Mouse (Mus musculus) liver, postnatal 0 days (tissue): Measurements from ENCODE around the gene Zfp609. TPM values are rescaled to one million over a fixed set of nuclear protein-coding genes. Genes with fewer than 3 reads are reported as not detected.

ENCODE experiments used
- ATAC-seq: fragments of 200-750 bp; cut with Nextera tagmentation; 2 replicates; pipeline ENCODE4 v1.8.0; 2017; ENCODE audit warnings: mild to moderate bottlenecking, moderate library complexity
- DNase-seq: peaks from one replicate; pipeline ENCODE4 v3.0.0-alpha.2; 2016
- H3K27ac ChIP-seq: fragments of 300-500 bp; sonication (generic); 2 replicates; pipeline ENCODE4 v1.5.1; 2014; ENCODE audit warnings: antibody characterized with exemption, moderate library complexity, mild to moderate bottlenecking, low read depth
- H3K27me3 ChIP-seq: fragments of 300-500 bp; sonication (generic); 2 replicates; pipeline ENCODE4 v1.6.1; 2014; ENCODE audit warnings: low read length, control low read depth, mixed read lengths; ENCODE audit not compliant: insufficient read depth
- H3K36me3 ChIP-seq: fragments of 300-500 bp; sonication (generic); replicated peaks from 2 replicates; pipeline ENCODE4 v1.6.1; 2014; ENCODE audit warnings: mild to moderate bottlenecking, control low read depth, low read length, moderate library complexity, mixed read lengths; ENCODE audit not compliant: insufficient read depth
- H3K4me1 ChIP-seq: fragments of 300-500 bp; sonication (generic); 2 replicates; pipeline ENCODE4 v1.6.1; 2014; ENCODE audit warnings: antibody characterized with exemption, mild to moderate bottlenecking, control low read depth; ENCODE audit not compliant: insufficient read depth
- H3K4me2 ChIP-seq: fragments of 300-500 bp; sonication (generic); 2 replicates; pipeline ENCODE4 v1.6.1; 2014; ENCODE audit warnings: low read depth, mild to moderate bottlenecking, low read length, moderate library complexity, mixed read lengths
- H3K4me3 ChIP-seq: fragments of 300-500 bp; sonication (generic); 2 replicates; pipeline ENCODE4 v1.5.1; 2014; ENCODE audit warnings: low read depth, low read length
- H3K9ac ChIP-seq: fragments of 300-500 bp; sonication (generic); replicated peaks from 2 replicates; pipeline ENCODE4 v1.6.1; 2014; ENCODE audit warnings: mild to moderate bottlenecking, moderate library complexity
- H3K9me3 ChIP-seq: fragments of 300-500 bp; sonication (generic); 2 replicates; pipeline ENCODE4 v1.6.1; 2016; ENCODE audit warnings: mild to moderate bottlenecking, control low read depth, low read length, mixed read lengths
- CTCF ChIP-seq: sonication (generic); IDR thresholded peaks from 2 replicates; pipeline ENCODE4 v1.5.1; 2016; ENCODE audit warnings: antibody characterized with exemption, low read depth
- EP300 ChIP-seq: IDR thresholded peaks from 2 replicates; pipeline ENCODE4 v1.6.1; 2016; ENCODE audit warnings: antibody characterized with exemption, low read depth, mild to moderate bottlenecking
- WGBS: fragments of 180-500 bp; shearing (Covaris S2); extraction: QIAGEN DNeasy Blood & Tissue Kit; methylation state at CpG from one replicate; pipeline ENCODE4 v1.1.7; 2014; ENCODE audit not compliant: insufficient replicate concordance; 5-methylcytosine and 5-hydroxymethylcytosine counted together
- polyA plus RNA-seq: library from polyadenylated mRNA; unstranded; fragments of >200 nt; fragmentation: Nextera tagmentation; extraction: Ambion mirVana; gene quantifications from 2 replicates; pipeline ENCODE4 v1.2.1, GENCODE M21; 2015

Gene Zfp609
- polyA plus RNA-seq, 1 experiment from 2014 or later = 2.8 TPM

GRCm38 (mm10) chr9:65661493-65661892 is 165.9 kb downstream of the Zfp609 start:
- H3K4me1 ChIP-seq = peaks cover 2% of the 10 kb centered on the region; the same call in 1 of the 2 replicates
- ATAC-seq = no peak
- WGBS = 75% methylated on average over 1 of the region's 1 CpGs
- DNase-seq = no peak
- no peaks in the 10 kb centered on the region for H3K27me3 ChIP-seq
- H3K4me3 ChIP-seq = no peak overlapping the region
- no peak overlapping the region for H3K9ac ChIP-seq
- no peak overlapping the region for H3K27ac ChIP-seq
- H3K36me3 ChIP-seq = no peaks in the 10 kb centered on the region
- TF ChIP-seq CTCF (no peak), EP300 (no peak)
- H3K9me3 ChIP-seq = no peaks in the 10 kb centered on the region
- H3K4me2 ChIP-seq = no peak overlapping the region

DNA sequence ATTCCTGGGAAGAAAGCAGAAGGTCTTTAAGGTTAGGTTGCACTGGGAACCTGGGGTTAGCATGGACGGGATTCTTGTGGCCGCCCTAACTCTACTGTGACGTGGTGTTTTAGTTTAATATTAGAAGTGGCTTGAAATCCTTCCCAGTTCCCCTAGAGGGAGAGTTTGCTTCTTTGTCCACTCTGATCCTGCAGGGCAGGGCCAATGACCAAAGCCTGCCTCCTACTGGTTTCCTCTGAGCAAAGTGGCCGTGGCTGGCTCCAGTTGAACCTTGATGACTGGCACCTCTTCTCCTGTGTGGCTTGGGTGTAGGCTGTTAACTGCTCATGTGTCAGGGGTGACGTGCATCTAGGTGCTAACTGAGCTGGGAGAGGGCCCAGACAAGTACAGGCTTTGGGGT is 166.3 kb downstream of the Zfp609 start:
- no peak overlapping the region for H3K9ac ChIP-seq
- H3K4me1 ChIP-seq = peaks cover 2% of the 10 kb centered on the region; the same call in 1 of the 2 replicates
- no peak overlapping the region for H3K4me2 ChIP-seq
- TF ChIP-seq EP300 (no peak), CTCF (peak; percentile 50)
- DNase-seq (no peak), ATAC-seq (no peak)
- H3K9me3 ChIP-seq = no peaks in the 10 kb centered on the region
- 59% methylated on average over 5 of the region's 5 CpGs for WGBS
- H3K27me3 ChIP-seq = no peaks in the 10 kb centered on the region
- no peaks in the 10 kb centered on the region for H3K36me3 ChIP-seq
- no peak overlapping the region for H3K4me3 ChIP-seq
- no peak overlapping the region for H3K27ac ChIP-seq

GRCm38 (mm10) chr9:65657218-65657617 is 170.1 kb downstream of the Zfp609 start:
- Histone ChIP-seq H3K4me1 (no peaks in the 10 kb centered on the region; the same call in 1 of the 2 replicates), H3K9me3 (no peaks in the 10 kb centered on the region), H3K4me3 (no peak overlapping the region), H3K9ac (no peak overlapping the region), H3K27ac (no peak overlapping the region), H3K36me3 (no peaks in the 10 kb centered on the region), H3K27me3 (no peaks in the 10 kb centered on the region), H3K4me2 (no peak overlapping the region)
- TF ChIP-seq CTCF (no peak), EP300 (no peak)
- no peak for ATAC-seq
- no peak for DNase-seq
- 77% methylated on average over 3 of the region's 3 CpGs for WGBS

GRCm38 (mm10) chr9:65655540-65655939 is 171.8 kb downstream of the Zfp609 start:
- 39% methylated on average over 8 of the region's 8 CpGs for WGBS
- TF ChIP-seq EP300 (no peak), CTCF (no peak)
- no peaks in the 10 kb centered on the region; the same call in 1 of the 2 replicates for H3K4me1 ChIP-seq
- H3K9me3 ChIP-seq = no peaks in the 10 kb centered on the region
- peak; percentile 20 for DNase-seq
- no peaks in the 10 kb centered on the region for H3K27me3 ChIP-seq
- ATAC-seq = no peak
- no peak overlapping the region for H3K27ac ChIP-seq
- H3K4me3 ChIP-seq = no peak overlapping the region
- no peaks in the 10 kb centered on the region for H3K36me3 ChIP-seq
- H3K9ac ChIP-seq = no peak overlapping the region
- no peak overlapping the region for H3K4me2 ChIP-seq

DNA sequence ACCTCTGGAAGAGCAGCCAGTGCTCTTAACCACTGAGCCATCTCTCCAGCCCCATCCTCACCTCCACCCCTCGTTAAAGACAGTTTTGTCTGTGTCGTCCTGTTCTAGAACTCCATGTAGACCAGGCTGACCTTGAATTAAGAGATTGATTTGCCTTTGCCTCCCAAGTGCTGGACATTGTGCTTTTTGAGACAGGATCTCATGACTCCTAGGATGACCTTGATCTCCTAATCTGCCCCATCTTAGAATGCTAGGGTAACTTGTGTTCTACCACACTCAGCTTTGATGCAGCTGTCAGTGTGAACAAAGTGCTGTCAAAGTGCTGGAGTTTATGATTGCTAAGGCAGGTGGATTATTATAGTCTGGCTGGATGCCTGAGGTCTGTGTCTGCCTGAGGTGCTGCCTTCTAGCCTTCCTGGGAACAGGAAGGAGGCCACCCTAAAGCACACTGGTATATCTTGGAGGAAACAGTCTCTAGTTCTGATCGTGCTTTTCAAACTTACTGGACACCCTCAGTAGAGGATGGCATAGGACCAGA is 172.6 kb downstream of the Zfp609 start:
- Histone ChIP-seq H3K9ac (no peak overlapping the region), H3K27me3 (no peaks in the 10 kb centered on the region), H3K36me3 (no peaks in the 10 kb centered on the region), H3K4me1 (no peaks in the 10 kb centered on the region; the same call in 1 of the 2 replicates), H3K4me2 (no peak overlapping the region), H3K27ac (no peak overlapping the region), H3K9me3 (no peaks in the 10 kb centered on the region), H3K4me3 (no peak overlapping the region)
- WGBS = 74% methylated on average over 3 of the region's 3 CpGs
- TF ChIP-seq CTCF (no peak), EP300 (no peak)
- DNase-seq (no peak), ATAC-seq (no peak)

DNA sequence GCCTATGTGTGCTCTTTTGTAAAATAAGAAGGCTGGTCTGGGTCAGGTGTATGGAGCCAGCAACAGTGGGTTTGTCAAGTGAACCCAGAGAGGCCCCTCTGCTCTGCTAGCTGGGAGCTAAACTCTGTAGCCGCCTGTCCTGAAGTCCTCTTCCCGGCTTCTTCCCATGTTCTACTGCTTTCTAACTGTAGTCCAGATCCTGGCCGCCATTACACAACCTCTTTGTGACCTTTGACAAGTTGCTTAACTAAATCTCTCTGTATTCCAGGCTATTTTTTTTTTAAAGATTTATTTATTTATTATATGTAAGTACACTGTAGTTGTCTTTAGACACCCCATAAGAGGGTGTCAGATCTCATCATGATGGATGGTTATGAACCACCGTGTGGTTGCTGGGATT is 173.6 kb downstream of the Zfp609 start:
- Histone ChIP-seq H3K36me3 (no peaks in the 10 kb centered on the region), H3K4me3 (no peak overlapping the region), H3K9ac (no peak overlapping the region), H3K4me2 (no peak overlapping the region), H3K4me1 (no peaks in the 10 kb centered on the region; the same call in 1 of the 2 replicates), H3K27me3 (no peaks in the 10 kb centered on the region), H3K27ac (no peak overlapping the region), H3K9me3 (no peaks in the 10 kb centered on the region)
- ATAC-seq = no peak
- WGBS = 72% methylated on average over 4 of the region's 4 CpGs
- DNase-seq = no peak
- TF ChIP-seq EP300 = no peak
- no peak for TF ChIP-seq CTCF
